Mouse (Mus musculus) spleen, postnatal 4 days (tissue): ENCODE measurements at regions not wholly inside any gene's neighbourhood (a gene's known extent, or its start where the extent isn't known, plus 50 kb on each side); places are given as distances from the start of the nearest gene placed in this dataset.

Experiments used
- DNase-seq, 2 experiments: peaks; one replicate each; pipeline ENCODE4 v3.0.0; 2022; ENCODE audit warnings: low spot score in 2 of 2

GRCm38 (mm10) chr13:107904851-107905250 is 139.4 kb upstream of the Smim15 start:
- DNase-seq: no peak

- DNase-seq: no peak
Observed at GRCm38 (mm10) chr13:107904051-107904740, 140.1 kb upstream of the Smim15 start.

DNA sequence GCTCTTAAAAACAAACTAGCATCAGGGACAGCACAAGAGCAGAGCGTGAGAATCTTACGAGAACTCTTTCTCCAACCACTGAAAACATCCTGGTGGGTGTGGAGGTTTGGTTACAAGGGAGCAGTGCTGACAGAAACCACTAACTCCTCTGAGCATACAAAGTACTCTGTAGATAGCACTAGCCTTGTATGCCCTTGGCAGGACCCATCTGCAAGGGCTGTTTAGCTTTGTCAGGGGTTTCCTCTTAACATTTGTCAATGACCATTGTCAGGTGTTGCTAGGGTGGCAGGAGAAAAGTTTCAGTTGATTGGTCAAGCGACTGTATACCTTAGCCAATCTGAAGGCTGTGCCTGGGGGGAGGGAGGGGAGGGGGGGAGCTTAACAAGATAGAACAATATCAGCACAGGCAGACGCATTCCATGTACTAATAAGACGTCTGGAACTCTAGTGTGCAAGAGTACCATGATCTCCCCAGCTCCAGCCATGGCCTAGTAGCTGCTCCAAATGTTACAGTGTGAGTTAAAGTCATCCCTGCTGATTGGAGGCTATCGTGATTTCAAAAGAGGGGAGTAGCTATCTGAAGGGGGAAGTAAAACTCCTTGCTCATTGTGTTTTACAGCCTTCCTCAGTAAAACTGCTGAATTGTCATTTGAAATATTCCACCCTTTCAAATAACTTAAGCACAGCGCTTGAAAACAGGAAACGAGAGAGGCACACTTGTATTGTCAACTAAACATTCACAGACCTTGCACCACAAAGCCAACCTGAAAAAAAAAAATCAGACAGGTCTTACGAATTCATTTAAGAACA is 140.9 kb upstream of the Smim15 start:
- DNase-seq: no peak

GRCm38 (mm10) chr13:107902800-107903149 is 141.5 kb upstream of the Smim15 start:
- DNase-seq: no peak

- DNase-seq: no peak
Observed at GRCm38 (mm10) chr13:107899600-107900229, 144.5 kb upstream of the Smim15 start.

DNA sequence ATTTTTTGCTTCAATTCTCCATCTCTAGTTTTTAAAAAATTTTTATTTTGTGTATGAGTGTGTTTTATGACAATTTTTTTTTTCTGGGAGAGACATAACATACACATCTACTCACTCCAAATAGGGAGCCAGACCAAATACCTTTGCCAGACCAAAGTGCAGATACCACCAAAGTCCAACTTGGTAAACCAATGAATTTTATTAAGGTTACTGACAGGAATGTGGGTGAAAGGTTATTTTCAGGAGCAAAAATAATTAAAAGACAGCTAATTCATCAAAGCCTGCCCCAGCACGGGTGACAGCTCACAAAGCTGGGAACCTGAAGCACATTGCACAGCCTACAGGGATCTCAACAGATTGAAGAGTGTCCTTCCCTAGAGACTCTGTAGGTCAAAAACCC is 146.6 kb upstream of the Smim15 start:
- DNase-seq: no peak

- DNase-seq: no peak
Observed at GRCm38 (mm10) chr13:107897184-107897583, 147.1 kb upstream of the Smim15 start.

- DNase-seq: no peak
Observed at GRCm38 (mm10) chr13:107893581-107894183, 150.6 kb upstream of the Smim15 start.

DNA sequence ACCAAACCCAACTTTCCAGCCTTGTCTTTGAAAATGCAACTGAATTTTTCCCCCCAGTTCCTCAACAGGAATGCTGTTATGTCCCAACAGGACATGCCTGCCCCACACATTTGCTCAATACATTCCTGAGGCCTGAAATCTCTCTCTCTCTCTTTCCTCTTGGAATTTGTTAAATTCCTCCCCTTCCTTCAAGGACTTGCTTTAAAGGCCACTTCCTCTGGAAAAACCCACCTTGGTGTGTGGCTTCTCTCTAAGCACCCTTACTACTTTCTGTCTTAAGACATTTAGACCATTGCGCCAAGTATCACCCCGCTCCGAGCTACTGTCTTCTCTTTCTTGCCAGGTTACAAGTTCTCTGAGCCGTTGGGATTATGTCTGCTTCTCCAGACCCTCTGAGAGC is 151.2 kb upstream of the Smim15 start:
- no peak for DNase-seq

GRCm38 (mm10) chr13:107891946-107892345 is 152.3 kb upstream of the Smim15 start:
- no peak for DNase-seq

- peak in 1 of 2 experiments; percentile 34 for DNase-seq
Observed at GRCm38 (mm10) chr13:107890866-107891821, 153.1 kb upstream of the Smim15 start.

GRCm38 (mm10) chr13:107889985-107890865 is 154.0 kb upstream of the Smim15 start:
- DNase-seq: peak; percentile 95 to 97

- DNase-seq: peak; percentile 21 to 72
Observed at GRCm38 (mm10) chr13:107889588-107889984, 154.7 kb upstream of the Smim15 start.

DNA sequence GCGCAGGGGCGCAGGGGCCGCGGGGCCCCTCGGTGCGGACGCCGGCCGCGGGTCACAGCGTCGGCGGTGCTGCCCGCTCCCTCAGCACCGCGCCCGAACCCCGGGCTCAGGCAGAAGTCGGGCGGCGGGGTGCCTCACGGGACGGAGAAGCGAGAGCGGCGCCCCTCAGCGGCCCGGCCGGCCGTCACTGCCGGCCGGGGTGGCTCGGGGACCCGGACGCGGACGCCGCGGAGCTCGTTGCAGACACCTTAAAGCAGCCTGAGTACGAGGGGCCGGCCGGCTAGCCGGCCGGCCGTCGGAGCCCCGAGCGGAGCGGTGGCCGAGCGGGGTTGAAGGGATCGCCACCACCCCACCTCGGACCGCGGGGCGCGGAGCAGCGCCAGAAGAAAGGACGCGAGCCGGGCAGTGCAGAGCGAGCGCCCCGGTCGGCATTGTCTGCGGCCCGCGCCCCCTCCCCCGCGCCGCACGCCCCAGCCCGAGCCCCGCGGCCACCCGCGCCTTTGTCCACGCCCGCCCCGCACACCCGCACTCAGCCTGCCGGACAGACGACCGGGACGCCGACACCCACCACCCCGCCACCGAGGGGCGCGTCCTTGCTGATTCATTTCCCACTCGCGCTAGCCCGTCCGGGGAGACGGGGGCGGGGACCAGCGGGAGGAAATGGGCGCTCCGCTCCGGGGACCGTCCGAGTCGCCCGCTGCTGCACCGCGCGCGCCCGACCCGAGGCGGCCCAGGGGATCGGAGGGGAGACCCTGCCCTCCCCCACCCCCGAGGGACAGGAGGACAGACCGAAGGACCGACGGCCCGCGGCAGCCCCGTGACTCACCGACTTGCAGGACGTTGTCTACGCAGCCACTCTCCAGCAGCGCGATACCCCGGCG is 155.4 kb upstream of the Smim15 start:
- DNase-seq: peak; percentile 44 to 81

GRCm38 (mm10) chr13:107888231-107888555 is 156.1 kb upstream of the Smim15 start:
- no peak for DNase-seq

GRCm38 (mm10) chr13:107887366-107888230 is 156.6 kb upstream of the Smim15 start:
- DNase-seq: no peak

- DNase-seq: no peak
Observed at GRCm38 (mm10) chr13:107884836-107885235, 159.4 kb upstream of the Smim15 start.

GRCm38 (mm10) chr13:107882337-107882736 is 161.9 kb upstream of the Smim15 start:
- DNase-seq: no peak
